Mouse (Mus musculus) ovary, postnatal 14 days (tissue): ENCODE measurements around the gene Upp2.

Source experiments
- DNase-seq: peaks from one replicate; pipeline ENCODE4 v3.0.0; 2022; ENCODE audit warnings: low spot score

Upp2 gene

GRCm38 (mm10) chr2:58567066-58567810 lies at the start of gene Upp2, which contains the start of gene Acvr1:
Upp2 (plus strand) TSS chr2:58567298.
Acvr1 (minus strand) TSS chr2:58567157.
- DNase-seq = peak; percentile 78

- DNase-seq = no peak
Measured at GRCm38 (mm10) chr2:58518517-58518916, 48.6 kb upstream of the Upp2 start.

GRCm38 (mm10) chr2:58520727-58521126 lies 46.4 kb upstream of the Upp2 start:
- DNase-seq = no peak

- no peak for DNase-seq
Measured at GRCm38 (mm10) chr2:58521621-58522020, 45.5 kb upstream of the Upp2 start.

- DNase-seq = no peak
Measured at GRCm38 (mm10) chr2:58523097-58523496, 44.0 kb upstream of the Upp2 start.

GRCm38 (mm10) chr2:58523894-58524293 lies 43.2 kb upstream of the Upp2 start:
- no peak for DNase-seq

GRCm38 (mm10) chr2:58524356-58524755 lies 42.7 kb upstream of the Upp2 start:
- no peak for DNase-seq

GRCm38 (mm10) chr2:58527786-58528185 lies 39.3 kb upstream of the Upp2 start:
- DNase-seq = no peak

- no peak for DNase-seq
Measured at GRCm38 (mm10) chr2:58529384-58529783, 37.7 kb upstream of the Upp2 start.

GRCm38 (mm10) chr2:58529860-58530440 lies 37.1 kb upstream of the Upp2 start:
- no peak for DNase-seq

GRCm38 (mm10) chr2:58530521-58530920 lies 36.6 kb upstream of the Upp2 start:
- no peak for DNase-seq

- DNase-seq = peak; percentile 55
Measured at GRCm38 (mm10) chr2:58532260-58532850, 34.7 kb upstream of the Upp2 start.

- DNase-seq = no peak
Measured at GRCm38 (mm10) chr2:58533521-58534001, 33.5 kb upstream of the Upp2 start.

- no peak for DNase-seq
Measured at GRCm38 (mm10) chr2:58534379-58534778, 32.7 kb upstream of the Upp2 start.

- no peak for DNase-seq
Measured at GRCm38 (mm10) chr2:58535233-58535632, 31.9 kb upstream of the Upp2 start.

- DNase-seq = no peak
Measured at GRCm38 (mm10) chr2:58536796-58537195, 30.3 kb upstream of the Upp2 start.

- no peak for DNase-seq
Measured at GRCm38 (mm10) chr2:58538196-58538595, 28.9 kb upstream of the Upp2 start.

GRCm38 (mm10) chr2:58543252-58543651 lies 23.8 kb upstream of the Upp2 start:
- no peak for DNase-seq

- no peak for DNase-seq
Measured at GRCm38 (mm10) chr2:58544368-58544767, 22.7 kb upstream of the Upp2 start.

GRCm38 (mm10) chr2:58546264-58546663 lies 20.8 kb upstream of the Upp2 start:
- no peak for DNase-seq

- DNase-seq = no peak
Measured at GRCm38 (mm10) chr2:58548943-58549342, 18.2 kb upstream of the Upp2 start.

GRCm38 (mm10) chr2:58549960-58550359 lies 17.1 kb upstream of the Upp2 start:
- DNase-seq = no peak

GRCm38 (mm10) chr2:58550488-58550887 lies 16.6 kb upstream of the Upp2 start:
- no peak for DNase-seq
